Mouse (Mus musculus): ENCODE measurements around the gene Tjap1.

DNA sequence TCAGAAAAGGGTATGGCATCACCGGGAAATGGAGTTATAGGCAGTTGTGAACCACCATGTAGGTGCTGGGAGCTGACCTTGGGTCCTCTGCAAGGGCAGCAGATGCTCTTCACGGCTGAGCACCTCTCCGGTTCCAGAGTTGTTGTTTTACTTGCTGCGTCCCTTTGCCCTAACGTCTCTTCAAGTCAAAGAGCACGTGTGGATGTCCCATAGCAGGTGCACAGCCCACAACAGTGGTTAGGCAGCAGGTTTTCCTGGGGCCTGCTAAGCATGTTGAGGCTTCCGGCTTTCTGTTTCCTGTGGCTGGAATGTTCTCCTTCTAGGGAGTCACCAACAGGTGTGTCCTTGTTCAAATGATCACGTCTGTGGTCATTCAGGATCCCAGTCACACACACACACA lies 1.1 kb upstream of the Tjap1 start:
- no peak for TF ChIP-seq EP300 (IDR thresholded peaks at IDR 0.05; ENCODE audit: low read depth)
- TF ChIP-seq CTCF (IDR thresholded peaks at IDR 0.05; ENCODE audit: low read depth): no peak

All from liver, embryonic 14.5 days (tissue).